Mouse (Mus musculus) hindbrain, embryonic 14.5 days (tissue): ENCODE data around the gene Sla2. TPM values are rescaled to one million over a fixed set of nuclear protein-coding genes. Genes with fewer than 3 reads are reported as not detected.
"Not testable (repeated sequence)": the region's sequence is repeated elsewhere in the genome, so short reads cannot be mapped to it uniquely, and the experiment has no call there.

Experiments
- ATAC-seq: fragments of 200-750 bp; cut with Nextera tagmentation; 2 replicates; pipeline ENCODE4 v1.8.0; 2017; ENCODE audit warnings: moderate number of reproducible peaks, mild to moderate bottlenecking, moderate TSS enrichment, moderate library complexity; ENCODE audit not compliant: low FRiP score
- DNase-seq: peaks from one replicate; pipeline ENCODE4 v3.0.0-alpha.2; 2015; ENCODE audit warnings: low spot score
- H3K27ac ChIP-seq: fragments of 300-500 bp; sonication (generic); 2 replicates; pipeline ENCODE4 v1.5.1; 2014; ENCODE audit warnings: mild to moderate bottlenecking, moderate library complexity
- H3K27me3 ChIP-seq: fragments of 300-500 bp; sonication (generic); 2 replicates; pipeline ENCODE4 v1.6.1; 2014; ENCODE audit warnings: mild to moderate bottlenecking, low read length, mixed read lengths; ENCODE audit not compliant: control insufficient read depth, insufficient read depth
- H3K36me3 ChIP-seq: fragments of 300-500 bp; sonication (generic); replicated peaks from 2 replicates; pipeline ENCODE4 v1.6.1; 2014; ENCODE audit not compliant: control insufficient read depth, insufficient read depth
- H3K4me1 ChIP-seq: fragments of 300-500 bp; sonication (generic); replicated peaks from 2 replicates; pipeline ENCODE4 v1.6.1; 2014; ENCODE audit warnings: antibody characterized with exemption, low read length, mixed read lengths; ENCODE audit not compliant: control insufficient read depth, insufficient read depth
- H3K4me2 ChIP-seq: fragments of 300-500 bp; sonication (generic); replicated peaks from 2 replicates; pipeline ENCODE4 v1.6.1; 2014; ENCODE audit warnings: mild to moderate bottlenecking, moderate library complexity
- H3K4me3 ChIP-seq: fragments of 300-500 bp; sonication (generic); replicated peaks from 2 replicates; pipeline ENCODE4 v1.5.1; 2014; ENCODE audit warnings: mild to moderate bottlenecking, low read length
- H3K9ac ChIP-seq: fragments of 300-500 bp; sonication (generic); 2 replicates; pipeline ENCODE4 v1.6.1; 2014
- H3K9me3 ChIP-seq: fragments of 300-500 bp; sonication (generic); 2 replicates; pipeline ENCODE4 v1.6.1; 2016; ENCODE audit warnings: low read length; ENCODE audit not compliant: control insufficient read depth
- WGBS: fragments of 180-500 bp; shearing (Covaris S2); extraction: QIAGEN DNeasy Blood & Tissue Kit; methylation state at CpG from one replicate; pipeline ENCODE4 v1.1.7; 2014; 5-methylcytosine and 5-hydroxymethylcytosine counted together
- polyA plus RNA-seq: library from polyadenylated mRNA; unstranded; fragments of >200 nt; fragmentation: Nextera tagmentation; extraction: Ambion mirVana; gene quantifications from 2 replicates; pipeline ENCODE4 v1.2.1, GENCODE M21; 2014

Gene Sla2
- polyA plus RNA-seq, 1 experiment from 2014 or later, result 0.20 TPM

DNA sequence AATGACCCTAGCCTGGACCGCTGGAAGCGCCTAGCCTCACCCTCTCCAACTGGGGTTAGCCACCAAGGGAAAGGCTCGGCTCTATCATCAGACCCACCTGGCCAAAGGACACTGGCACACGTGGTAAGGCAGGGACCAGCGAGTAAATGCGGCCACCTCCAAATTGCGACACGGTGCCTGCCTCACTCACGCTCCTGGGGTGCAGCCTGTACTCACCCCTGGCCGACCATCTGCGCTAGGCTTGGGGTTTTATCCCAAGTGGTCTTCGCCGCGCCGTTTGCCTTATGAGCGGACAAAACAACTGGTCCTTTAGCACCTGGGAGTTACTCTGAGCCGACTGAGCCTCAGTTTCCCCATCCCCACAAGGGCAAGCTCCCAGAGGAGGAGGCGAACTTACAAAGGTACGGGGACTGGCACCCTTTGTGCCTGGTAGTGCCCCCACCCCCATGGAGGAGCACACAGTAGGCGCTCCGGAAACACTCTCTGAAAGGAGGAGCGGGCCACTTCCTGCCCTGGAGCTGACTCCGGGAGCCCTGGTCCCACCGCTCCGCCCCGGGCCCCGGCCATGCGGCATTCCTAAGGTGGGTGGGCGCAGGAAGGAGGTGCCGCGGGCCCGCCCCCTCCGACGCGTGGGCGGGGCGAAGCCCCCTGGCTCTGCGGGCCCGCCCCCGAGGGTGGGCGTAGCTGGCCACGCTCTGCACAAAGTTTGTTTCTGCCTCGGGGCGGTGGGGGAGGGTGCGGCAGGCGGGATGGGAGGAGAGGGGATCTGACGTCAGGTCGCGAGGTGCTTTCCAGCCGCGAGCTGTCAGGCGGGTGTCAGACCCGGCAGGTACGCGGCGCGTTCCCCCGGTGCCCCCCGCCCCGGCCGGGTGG is 47.4 kb downstream of the Sla2 start, which contains the start of gene Tgif2:
Gene Tgif2, plus strand, starts transcription at position 689 of the 873 bp plus-strand sequence.
- WGBS, result 3% methylated on average over 49 of the region's 61 CpGs

DNA sequence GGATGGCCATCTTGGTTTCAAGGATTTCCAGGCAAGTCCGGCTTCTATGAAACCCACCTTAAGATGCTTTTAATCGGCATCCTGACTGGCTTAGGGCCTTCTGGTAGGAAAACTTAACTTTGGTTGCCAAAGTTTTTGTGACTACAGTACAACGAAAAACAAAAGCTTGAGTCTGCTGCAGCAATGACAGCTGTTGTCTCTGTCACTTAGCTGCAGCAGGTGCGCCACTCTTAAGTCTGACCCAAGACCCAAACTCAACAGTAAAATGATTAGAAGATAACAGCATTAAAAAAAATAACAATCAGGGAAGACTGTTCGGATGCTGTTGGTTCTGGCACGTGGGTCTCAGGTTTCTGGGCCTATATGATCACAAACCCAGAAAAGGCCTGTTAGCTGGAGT is 48.2 kb downstream of the Sla2 start:
- WGBS, result 68% methylated on average over 6 of the region's 6 CpGs
- H3K4me2 ChIP-seq, result peak overlapping the region; percentile 95
- H3K4me1 ChIP-seq, result peaks cover 15% of the 10 kb centered on the region; the same call in 1 of the 2 replicates
- H3K9me3 ChIP-seq, result no peaks in the 10 kb centered on the region
- no peak overlapping the region for H3K27ac ChIP-seq
- H3K36me3 ChIP-seq, result no peaks in the 10 kb centered on the region
- DNase-seq (no peak), ATAC-seq (no peak)
- peaks cover 19% of the 10 kb centered on the region for H3K27me3 ChIP-seq
- H3K9ac ChIP-seq, result no peak overlapping the region
- H3K4me3 ChIP-seq, result peak overlapping the region; percentile 62

More for the DNA sequence above, 47.4 kb downstream of the Sla2 start, which contains the start of gene Tgif2:
- no peaks in the 10 kb centered on the region for H3K36me3 ChIP-seq
- H3K4me2 ChIP-seq, result peak within 1 kb of the TSS; percentile 95
- H3K9ac ChIP-seq, result peak within 1 kb of the TSS; percentile 69
- DNase-seq (peak; percentile 77), ATAC-seq (peak; percentile 78)
- H3K27ac ChIP-seq, result peak within 1 kb of the TSS; percentile 74
- H3K9me3 ChIP-seq, result no peaks in the 10 kb centered on the region
- H3K4me1 ChIP-seq, result peaks cover 15% of the 10 kb centered on the region; the same call in 1 of the 2 replicates
- H3K27me3 ChIP-seq, result peaks cover 19% of the 10 kb centered on the region
- H3K4me3 ChIP-seq, result peak within 1 kb of the TSS; percentile 62

GRCm38 (mm10) chr2:156834336-156834735 is 52.7 kb downstream of the Sla2 start:
- Histone ChIP-seq H3K36me3 (peaks cover 6% of the 10 kb centered on the region; the same call in 1 of the 2 replicates), H3K27ac (no peak overlapping the region), H3K9me3 (no peaks in the 10 kb centered on the region), H3K4me2 (no peak overlapping the region), H3K4me3 (no peak overlapping the region), H3K4me1 (no peaks in the 10 kb centered on the region; the same call in 1 of the 2 replicates), H3K27me3 (peaks cover 1% of the 10 kb centered on the region), H3K9ac (no peak overlapping the region)
- ATAC-seq (no peak), DNase-seq (no peak)
- 95% methylated on average over 11 of the region's 11 CpGs for WGBS

- H3K36me3 ChIP-seq, DNase-seq, ATAC-seq, H3K4me3 ChIP-seq, H3K9ac ChIP-seq, H3K9me3 ChIP-seq, H3K27me3 ChIP-seq, H3K27ac ChIP-seq, H3K4me2 ChIP-seq, H3K4me1 ChIP-seq: not testable (repeated sequence)
- 92% methylated on average over 5 of the region's 6 CpGs for WGBS
Observed at GRCm38 (mm10) chr2:156825128-156825527, 61.9 kb downstream of the Sla2 start.

Other genes with a start within 250 kb of the Sla2 start
- 41.4 and 47.1 TPM in 2 replicates for gene Myl9, start 111.8 kb downstream of the Sla2 start, polyA plus RNA-seq
- 18.9 and 21.5 TPM in 2 replicates for gene Tgif2, start 47.2 kb downstream of the Sla2 start, polyA plus RNA-seq
- gene 4930518I15Rik, start 29.2 kb downstream of the Sla2 start, polyA plus RNA-seq, result 4.0 and 5.4 TPM in 2 replicates
- gene Rab5if, start 24.1 kb downstream of the Sla2 start, polyA plus RNA-seq, result 174 and 176 TPM in 2 replicates
- 133 and 147 TPM in 2 replicates for gene Ndrg3, start 104.9 kb upstream of the Sla2 start, polyA plus RNA-seq
- 11.3 and 11.9 TPM in 2 replicates for gene Dsn1, start 120.0 kb upstream of the Sla2 start, polyA plus RNA-seq
- gene Soga1, start 192.1 kb upstream of the Sla2 start, polyA plus RNA-seq, result 9.5 and 9.7 TPM in 2 replicates
- not detected in 2 replicates for gene Tldc2, start 199.9 kb upstream of the Sla2 start, polyA plus RNA-seq
- gene Samhd1, start 248.1 kb upstream of the Sla2 start, polyA plus RNA-seq, result 12.2 and 12.4 TPM in 2 replicates